ENCODE assay signal across 8 mouse cellular contexts in genomic region chr10:28492870-28493269, GRCm38 (mm10).
DNase-seq lines count a peak whose midpoint lies in the region; ATAC-seq lines count a peak whose summit lies in the region.

No protein-coding gene starts in this region.

- intact Hi-C loops in left cerebral cortex, postnatal 25 days (cut with DNase I) = no loop called here

- H3K27me3 ChIP-seq in hindbrain, embryonic 16.5 days (replicated peaks; ENCODE audit: control insufficient read depth, insufficient read depth, low read length) = no peaks in the 10 kb centered on the region
- H3K27me3 ChIP-seq in neural tube, embryonic 13.5 days = peaks cover 9% of the 10 kb centered on the region

- 20% methylated on average over 14 of the region's 14 CpGs for WGBS in hindbrain, embryonic 16.5 days
- WGBS in neural tube, embryonic 13.5 days = 20% methylated on average over 14 of the region's 14 CpGs

- no peaks in the 10 kb centered on the region for H3K36me3 ChIP-seq in hindbrain, embryonic 16.5 days (ENCODE audit: control insufficient read depth, insufficient read depth, low read length)
- H3K36me3 ChIP-seq in neural tube, embryonic 13.5 days = no peaks in the 10 kb centered on the region

- peak overlapping the region; percentile 43 for H3K4me2 ChIP-seq in hindbrain, embryonic 16.5 days (ENCODE audit: low read length)
- H3K4me2 ChIP-seq in neural tube, embryonic 13.5 days = peak overlapping the region; percentile 44

- peak overlapping the region; percentile 18 for H3K4me3 ChIP-seq in hindbrain, embryonic 16.5 days (ENCODE audit: low read length)
- no peak overlapping the region; the same call in 1 of the 2 replicates for H3K4me3 ChIP-seq in neural tube, embryonic 13.5 days

- ATAC-seq in hindbrain, embryonic 16.5 days = peak; percentile 44
- ATAC-seq in neural tube, embryonic 13.5 days (ENCODE audit: low read depth) = peak; percentile 52; the same call in 1 of the 2 replicates

- DNase-seq in embryo, embryonic 10 days (ENCODE audit: low spot score) = peak; percentile 6
- no peak for DNase-seq in embryo, embryonic 9.5 days (ENCODE audit: extremely low spot score)
- DNase-seq in right cerebral cortex, postnatal 25 days = peak; percentile 8
- no peak for DNase-seq in right cerebral cortex, postnatal 36 days (ENCODE audit: low spot score in 2 of 2)
- no peak for DNase-seq in left cerebral cortex, postnatal 25 days (ENCODE audit: low spot score in 2 of 2)
- DNase-seq in gastrocnemius, postnatal 25 days = no peak

- peaks cover 6% of the 10 kb centered on the region for H3K4me1 ChIP-seq in hindbrain, embryonic 16.5 days (ENCODE audit: control insufficient read depth, insufficient read depth, low read depth, low read length)
- peaks cover 20% of the 10 kb centered on the region for H3K4me1 ChIP-seq in neural tube, embryonic 13.5 days (replicated peaks)

- peak overlapping the region; percentile 9; the same call in 1 of the 2 replicates for H3K9ac ChIP-seq in hindbrain, embryonic 16.5 days (ENCODE audit: low read depth, low read length)
- peak overlapping the region; percentile 31; the same call in 1 of the 2 replicates for H3K9ac ChIP-seq in neural tube, embryonic 13.5 days

- no peaks in the 10 kb centered on the region for H3K9me3 ChIP-seq in hindbrain, embryonic 16.5 days (ENCODE audit: control insufficient read depth, low read length)
- H3K9me3 ChIP-seq in neural tube, embryonic 13.5 days = no peaks in the 10 kb centered on the region

- H3K27ac ChIP-seq in hindbrain, embryonic 16.5 days (ENCODE audit: low read depth, low read length) = peak overlapping the region; percentile 57; the same call in 1 of the 2 replicates
- H3K27ac ChIP-seq in neural tube, embryonic 13.5 days (replicated peaks) = peak overlapping the region; percentile 46; the same call in 1 of the 2 replicates

Comparison
In these comparisons a context has a peak if more than half of its experiments do, and no peak if none do; other contexts are left out.
1. DNase-seq: peak in embryo, embryonic 10 days (single experiment) and right cerebral cortex, postnatal 25 days (single experiment); none in embryo, embryonic 9.5 days (single experiment), right cerebral cortex, postnatal 36 days (0 of 2), left cerebral cortex, postnatal 25 days (0 of 2) and gastrocnemius, postnatal 25 days (single experiment).